10 mouse cellular contexts compared by ENCODE assay signal in the genomic region with DNA sequence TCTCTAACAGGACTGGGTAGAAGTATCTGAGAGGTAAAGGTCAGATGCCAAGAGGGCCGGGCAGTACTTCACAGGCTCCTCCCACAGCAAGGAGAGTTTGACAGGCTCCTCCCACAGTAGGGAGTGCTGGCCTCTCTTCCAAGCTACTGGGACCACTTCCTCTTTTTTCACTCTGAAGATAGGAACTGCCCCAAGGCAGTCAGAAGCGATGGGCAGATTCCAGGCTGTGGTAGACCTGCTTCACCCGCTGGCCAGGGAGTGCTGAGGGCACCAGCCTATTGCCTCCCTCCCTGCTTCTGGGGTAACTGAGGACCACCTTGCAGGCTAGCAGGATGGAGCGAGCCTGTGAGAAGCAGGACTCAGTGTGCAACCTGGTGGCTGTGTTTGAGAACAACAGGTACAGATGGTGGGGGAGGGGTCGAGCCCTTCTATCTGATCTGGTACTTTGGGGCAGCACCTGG. TPM values are rescaled to one million over a fixed set of nuclear protein-coding genes. Genes with fewer than 3 reads are reported as not detected.
DNase-seq lines count a peak whose midpoint lies in the region; ATAC-seq and TF ChIP-seq lines count a peak whose summit lies in the region.
"Had no signal": no experiment of that assay in that cellular context is flagged by ENCODE, and none has a peak within 500 bp of the region (broad histone marks: within the 10 kb centered on the region; RNA-seq: fewer than 3 reads in every experiment).

A gene (plus strand): TSS at position 154 of the 461 bp plus-strand sequence.

- H3K36me3 ChIP-seq in heart, embryonic 11.5 days (ENCODE audit: control insufficient read depth, insufficient read depth, low read length), result no peaks in the 10 kb centered on the region
- H3K36me3 ChIP-seq: limb, embryonic 12.5 days had no signal

- peaks cover 16% of the 10 kb centered on the region for H3K4me1 ChIP-seq in heart, embryonic 11.5 days (ENCODE audit: control insufficient read depth, insufficient read depth, low read length)

- no peaks in the 10 kb centered on the region for H3K9me3 ChIP-seq in heart, embryonic 11.5 days (replicated peaks; ENCODE audit: control insufficient read depth, low read length)
- H3K9me3 ChIP-seq: limb, embryonic 12.5 days had no signal

- peak within 1 kb of the TSS; percentile 50 for H3K4me3 ChIP-seq in gastrocnemius, adult 2 months
- H3K4me3 ChIP-seq in heart, embryonic 11.5 days (ENCODE audit: low read depth, low read length), result no peak within 1 kb of the TSS
- H3K4me3 ChIP-seq: limb, embryonic 12.5 days had no signal

- peak within 1 kb of the TSS; percentile 12; the same call in 1 of the 2 replicates for H3K4me2 ChIP-seq in heart, embryonic 11.5 days
- H3K4me2 ChIP-seq: limb, embryonic 12.5 days had no signal

- peak within 1 kb of the TSS; percentile 28; the same call in 1 of the 2 replicates for H3K27ac ChIP-seq in gastrocnemius, adult 2 months
- no peak within 1 kb of the TSS for H3K27ac ChIP-seq in heart, embryonic 11.5 days (ENCODE audit: low read depth, low read length)
- H3K27ac ChIP-seq: limb, embryonic 12.5 days had no signal

- no peaks in the 10 kb centered on the region for H3K27me3 ChIP-seq in heart, embryonic 11.5 days (ENCODE audit: control insufficient read depth, insufficient read depth, low read length)
- H3K27me3 ChIP-seq: limb, embryonic 12.5 days; Patski had no signal

- DNase-seq in gastrocnemius, adult 2 months, result no peak
- DNase-seq in gastrocnemius, postnatal 4 days (ENCODE audit: low spot score in 2 of 2), result no peak
- peak; percentile 56 to 57 for DNase-seq in B cell, adult 2 months
- peak; percentile 73 to 78 for DNase-seq in lung, adult 18-20 months
- peak; percentile 46 for DNase-seq in testis, postnatal 10 days (ENCODE audit: low spot score)
- no peak for DNase-seq in yolk sac, embryonic 10.5 days (ENCODE audit: low spot score)
- no peak for DNase-seq in ovary, adult 18-20 months (ENCODE audit: low spot score)

- no peak within 1 kb of the TSS for H3K9ac ChIP-seq in heart, embryonic 11.5 days (ENCODE audit: low read depth, low read length)
- H3K9ac ChIP-seq: limb, embryonic 12.5 days had no signal

- intact Hi-C loops in gastrocnemius, adult 2 months (cut with DNase I), result no loop called here

- WGBS in heart, embryonic 11.5 days (ENCODE audit: insufficient replicate concordance), result 14% methylated on average over 5 of the region's 5 CpGs

- no peak for TF ChIP-seq CTCF in gastrocnemius, adult 2 months (IDR thresholded peaks at IDR 0.05)

- ATAC-seq in heart, embryonic 11.5 days (replicated peaks; ENCODE audit: insufficient number of reproducible peaks, low FRiP score, low TSS enrichment), result no peak
- ATAC-seq: Patski had no signal

RNA-seq across cellular contexts. Expression of the gene that starts here (rescaled TPM):
- total RNA-seq in gastrocnemius, adult 2 months (2021), result 1 to 10 TPM in 1 of 2 experiments, under 1 TPM in 1; 0.74 to 1.1 TPM
- total RNA-seq in gastrocnemius, postnatal 4 days (2021), result 1 to 10 TPM; 4.2 to 4.5 TPM
- polyA plus RNA-seq in heart, embryonic 11.5 days (2014; fragmentation: Nextera tagmentation; extraction: Ambion mirVana), result 1.2 and 2.3 TPM in 2 replicates

Comparison
In these comparisons a context has a peak if more than half of its experiments do, and no peak if none do; other contexts are left out.
1. DNase-seq: peak in B cell, adult 2 months (2 of 2), lung, adult 18-20 months (2 of 2) and testis, postnatal 10 days (single experiment); none in gastrocnemius, adult 2 months (single experiment), gastrocnemius, postnatal 4 days (0 of 2), yolk sac, embryonic 10.5 days (single experiment) and ovary, adult 18-20 months (single experiment).